Mouse (Mus musculus): ENCODE measurements around the gene Prrg3.

DNA sequence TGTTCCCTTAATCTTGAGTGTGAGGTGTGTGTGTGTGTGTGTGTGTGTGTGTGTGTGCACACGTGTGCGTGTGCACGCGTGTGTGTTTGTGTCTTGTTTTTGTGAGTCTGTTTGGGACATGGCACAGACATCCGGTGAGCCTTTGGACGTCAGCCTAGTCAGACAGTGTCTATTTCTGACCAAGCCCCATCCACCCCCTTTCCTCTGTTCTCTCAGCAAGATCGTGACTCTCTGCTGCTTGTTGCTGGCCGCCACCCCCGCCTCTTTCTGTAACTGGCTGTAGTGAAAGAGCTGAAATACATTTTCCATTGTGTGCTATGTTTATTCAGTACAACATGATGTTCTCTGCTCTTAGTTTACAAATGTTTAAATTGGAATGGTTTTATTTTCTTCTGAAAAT, 49.8 kb downstream of the Prrg3 start:
- no peak for TF ChIP-seq CTCF (IDR thresholded peaks at IDR 0.05)
- no peak for TF ChIP-seq POLR2A (IDR thresholded peaks at IDR 0.05; ENCODE audit: insufficient read depth, low read depth, low read length)
- TF ChIP-seq EP300 (IDR thresholded peaks at IDR 0.05; ENCODE audit: insufficient read depth, low read depth, low read length): 0 out of 2 replicates have a peak, but pooled peaks have one; percentile 34
